Mouse (Mus musculus) bone marrow, adult 2 months (tissue): ENCODE results near the gene Cep95.

Source experiments
- CTCF ChIP-seq: fragments of 200-500 bp; IDR thresholded peaks from 2 replicates; pipeline ENCODE4 v1.5.1; 2011; ENCODE audit warnings: low read length, control low read depth; ENCODE audit not compliant: control insufficient read depth, insufficient read depth
- POLR2A ChIP-seq: fragments of 200-500 bp; IDR thresholded peaks from 2 replicates; pipeline ENCODE4 v1.6.1; 2011; ENCODE audit warnings: low read depth, mild to moderate bottlenecking, control low read depth, low read length, borderline replicate concordance; ENCODE audit not compliant: control insufficient read depth

DNA sequence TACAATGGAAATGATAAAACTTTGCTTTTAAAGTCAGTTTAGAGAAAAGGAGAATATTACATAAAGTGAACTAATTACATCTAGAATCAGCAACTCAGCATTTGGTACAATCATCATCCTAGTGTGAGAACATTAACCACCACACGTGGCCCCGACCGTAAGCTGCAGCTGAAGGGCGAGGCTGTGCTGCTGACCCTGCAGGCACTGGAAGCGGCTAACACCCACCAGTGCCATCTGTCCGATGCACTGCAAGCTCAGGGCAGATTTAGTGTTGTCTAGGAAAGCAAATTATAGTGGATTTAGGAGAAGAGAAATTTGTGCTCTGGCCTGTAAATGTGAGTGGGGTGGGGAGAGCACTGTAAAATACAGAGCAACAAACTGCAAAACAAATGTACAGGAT, 31.2 kb downstream of the Cep95 start:
- TF ChIP-seq CTCF, result no peak
- no peak for TF ChIP-seq POLR2A
